In the genomic region with DNA sequence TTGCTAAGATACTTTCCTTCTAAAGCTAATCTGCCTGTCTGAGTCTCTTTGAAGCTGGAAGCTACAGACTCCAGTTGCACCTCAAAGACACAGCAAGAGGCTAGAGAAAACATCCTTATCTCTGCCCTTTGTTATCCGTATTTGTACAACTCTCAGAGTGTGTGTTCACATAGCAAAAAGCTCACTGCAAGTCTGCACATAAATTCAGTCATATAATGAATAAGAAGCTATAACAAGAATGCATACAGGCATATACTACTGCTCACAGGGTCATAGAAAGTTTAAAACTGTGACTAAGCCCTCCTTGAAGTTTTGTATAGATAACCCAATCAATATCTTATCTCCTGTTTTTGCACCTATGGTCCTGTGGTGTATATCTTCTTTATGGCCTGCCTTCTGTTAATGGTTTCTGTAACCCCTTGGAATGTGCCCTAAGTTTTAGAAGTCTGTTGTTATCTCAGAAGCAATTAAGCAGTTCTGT, we compare ENCODE assay signal across 28 mouse cellular contexts. TPM values are rescaled to one million over a fixed set of nuclear protein-coding genes. Genes with fewer than 3 reads are reported as not detected.
DNase-seq lines count a peak whose midpoint lies in the region; ATAC-seq and TF ChIP-seq lines count a peak whose summit lies in the region.
"Had no signal": no experiment of that assay in that cellular context is flagged by ENCODE, and none has a peak within 500 bp of the region (broad histone marks: within the 10 kb centered on the region; RNA-seq: fewer than 3 reads in every experiment).

No protein-coding gene starts in this region.

- no peak for TF ChIP-seq CTCF in heart, adult 2 months (IDR thresholded peaks at IDR 0.05)
- no peak for TF ChIP-seq CTCF in G1E (IDR thresholded peaks at IDR 0.05; ENCODE audit: low read depth, low read length)

- no peak overlapping the region for H3K4me2 ChIP-seq in intestine, embryonic 15.5 days (replicated peaks)
- no peak overlapping the region for H3K4me2 ChIP-seq in liver, embryonic 16.5 days (ENCODE audit: low read depth, low read length)
- H3K4me2 ChIP-seq: forebrain, embryonic 12.5 days; heart, embryonic 13.5 days; hindbrain, embryonic 14.5 days; lung, embryonic 14.5 days; midbrain, embryonic 11.5 days; neural tube, embryonic 13.5 days had no signal

- DNase-seq in heart, embryonic 10.5 days (ENCODE audit: low spot score) = peak; percentile 6
- DNase-seq in heart, adult 2 months = no peak
- no peak for DNase-seq in G1E (ENCODE audit: low spot score)
- no peak for DNase-seq in retina, postnatal 1 day
- no peak for DNase-seq in adrenal gland, postnatal 14 days
- DNase-seq in spleen, postnatal 10 days (ENCODE audit: low spot score in 2 of 2) = no peak
- DNase-seq: adrenal gland, postnatal 36 days; cerebellum, adult 18-20 months; cerebellum, postnatal 10 days; forebrain, postnatal 0 days; heart, postnatal 10 days; kidney, adult 8-10 months; kidney, postnatal 10 days; layer of hippocampus, postnatal 36 days; left cerebral cortex, postnatal 4 days; lung, embryonic 14.5 days; lung, postnatal 14 days; right cerebral cortex, postnatal 14 days; thymus, adult 2 months had no signal

- H3K27me3 ChIP-seq in heart, embryonic 10.5 days (ENCODE audit: insufficient read depth, poor library complexity, severe bottlenecking) = no peaks in the 10 kb centered on the region
- no peaks in the 10 kb centered on the region for H3K27me3 ChIP-seq in heart, adult 2 months (ENCODE audit: control insufficient read depth, insufficient read depth, low read length)
- H3K27me3 ChIP-seq in G1E (ENCODE audit: insufficient read depth, low read length) = no peaks in the 10 kb centered on the region
- no peaks in the 10 kb centered on the region for H3K27me3 ChIP-seq in intestine, embryonic 15.5 days (replicated peaks)
- H3K27me3 ChIP-seq in liver, embryonic 16.5 days (ENCODE audit: control insufficient read depth, insufficient read depth, low read depth, low read length) = no peaks in the 10 kb centered on the region
- H3K27me3 ChIP-seq: forebrain, embryonic 12.5 days; heart, embryonic 13.5 days; neural tube, embryonic 13.5 days had no signal

- WGBS in heart, embryonic 10.5 days = 0% methylated on average over 1 of the region's 1 CpGs
- 21% methylated on average over 1 of the region's 1 CpGs for WGBS in heart, adult 2 months
- WGBS in intestine, embryonic 15.5 days = 29% methylated on average over 1 of the region's 1 CpGs
- 17% methylated on average over 1 of the region's 1 CpGs for WGBS in liver, embryonic 16.5 days (ENCODE audit: insufficient replicate concordance)

- no peaks in the 10 kb centered on the region for H3K36me3 ChIP-seq in heart, embryonic 10.5 days
- peaks cover 12% of the 10 kb centered on the region for H3K36me3 ChIP-seq in heart, adult 2 months (ENCODE audit: control insufficient read depth, insufficient read depth, low read length)
- peaks cover 53% of the 10 kb centered on the region for H3K36me3 ChIP-seq in G1E (replicated peaks)
- no peaks in the 10 kb centered on the region for H3K36me3 ChIP-seq in intestine, embryonic 15.5 days
- no peaks in the 10 kb centered on the region for H3K36me3 ChIP-seq in liver, embryonic 16.5 days (ENCODE audit: control insufficient read depth, insufficient read depth)
- H3K36me3 ChIP-seq: forebrain, embryonic 12.5 days; heart, embryonic 13.5 days; neural tube, embryonic 13.5 days had no signal

- H3K4me3 ChIP-seq in heart, embryonic 10.5 days = no peak overlapping the region
- no peak overlapping the region for H3K4me3 ChIP-seq in heart, adult 2 months
- peak overlapping the region; percentile 45; the same call in 1 of the 2 replicates for H3K4me3 ChIP-seq in G1E (ENCODE audit: low read depth, low read length)
- H3K4me3 ChIP-seq in intestine, embryonic 15.5 days (replicated peaks) = no peak overlapping the region
- no peak overlapping the region for H3K4me3 ChIP-seq in liver, embryonic 16.5 days (ENCODE audit: low read depth, low read length)
- H3K4me3 ChIP-seq: forebrain, embryonic 12.5 days; heart, embryonic 13.5 days; myocyte; neural tube, embryonic 13.5 days had no signal

- TF ChIP-seq POLR2A in heart, adult 2 months (IDR thresholded peaks at IDR 0.05; ENCODE audit: insufficient read depth, low read depth, low read length) = no peak

- H3K4me1 ChIP-seq in heart, embryonic 10.5 days = peaks cover 40% of the 10 kb centered on the region
- H3K4me1 ChIP-seq in heart, adult 2 months (ENCODE audit: control insufficient read depth, insufficient read depth, low read length) = peaks cover 21% of the 10 kb centered on the region
- H3K4me1 ChIP-seq in G1E (ENCODE audit: insufficient read depth, low read depth, low read length) = peaks cover 89% of the 10 kb centered on the region
- H3K4me1 ChIP-seq in intestine, embryonic 15.5 days (replicated peaks) = peaks cover 12% of the 10 kb centered on the region
- H3K4me1 ChIP-seq in liver, embryonic 16.5 days (ENCODE audit: control insufficient read depth, low read depth, low read length) = peaks cover 13% of the 10 kb centered on the region
- H3K4me1 ChIP-seq: forebrain, embryonic 12.5 days had no signal

- H3K79me2 ChIP-seq in heart, adult 2 months (replicated peaks; ENCODE audit: control insufficient read depth, insufficient read depth, low read length) = peaks cover 4% of the 10 kb centered on the region

- no peak overlapping the region for H3K9ac ChIP-seq in heart, adult 2 months (ENCODE audit: low read depth, low read length)
- H3K9ac ChIP-seq in intestine, embryonic 15.5 days = no peak overlapping the region
- H3K9ac ChIP-seq in liver, embryonic 16.5 days (ENCODE audit: low read depth, low read length) = no peak overlapping the region
- H3K9ac ChIP-seq: forebrain, embryonic 12.5 days; forebrain, postnatal 0 days; heart, embryonic 13.5 days; hindbrain, embryonic 14.5 days; lung, embryonic 14.5 days; neural tube, embryonic 13.5 days had no signal

- peak; percentile 71 for ATAC-seq in G1E (ENCODE audit: extremely low read depth, insufficient number of reproducible peaks, low FRiP score, poor library complexity, severe bottlenecking)
- ATAC-seq in intestine, embryonic 15.5 days = peak; percentile 87
- ATAC-seq in liver, embryonic 16.5 days (ENCODE audit: low read depth) = peak; percentile 45
- ATAC-seq: forebrain, postnatal 0 days; midbrain, embryonic 16.5 days had no signal

- intact Hi-C loops in heart, adult 2 months (cut with DNase I) = loop anchor here (5.0 kb wide), 1 partner anchor 77 kb away; no protein-coding TSS in a partner anchor

- no peak for TF ChIP-seq EP300 in heart, adult 2 months (IDR thresholded peaks at IDR 0.05; ENCODE audit: insufficient read depth, low read depth, low read length)

- H3K27ac ChIP-seq in heart, embryonic 10.5 days = no peak overlapping the region
- no peak overlapping the region for H3K27ac ChIP-seq in heart, adult 2 months
- no peak overlapping the region for H3K27ac ChIP-seq in intestine, embryonic 15.5 days
- 0 out of 2 replicates have a peak overlapping the region, but pooled peaks have one; percentile 36 for H3K27ac ChIP-seq in liver, embryonic 16.5 days (ENCODE audit: low read length)
- H3K27ac ChIP-seq: forebrain, embryonic 12.5 days; heart, embryonic 13.5 days; hindbrain, embryonic 14.5 days; neural tube, embryonic 13.5 days had no signal

- H3K9me3 ChIP-seq in heart, embryonic 10.5 days = no peaks in the 10 kb centered on the region
- no peaks in the 10 kb centered on the region for H3K9me3 ChIP-seq in G1E (replicated peaks)
- H3K9me3 ChIP-seq in intestine, embryonic 15.5 days = no peaks in the 10 kb centered on the region
- no peaks in the 10 kb centered on the region for H3K9me3 ChIP-seq in liver, embryonic 16.5 days (replicated peaks; ENCODE audit: control insufficient read depth, low read length)
- H3K9me3 ChIP-seq: forebrain, embryonic 12.5 days; heart, embryonic 13.5 days; neural tube, embryonic 13.5 days had no signal

RNA-seq across cellular contexts. Expression of a gene that starts 35.7 kb away (rescaled TPM):
- polyA plus RNA-seq in heart, embryonic 10.5 days (2016; fragmentation: Nextera tagmentation; extraction: Ambion mirVana) = 8.8 and 14.4 TPM in 2 replicates
- total RNA-seq in heart, adult 2 months (2021) = 100 to 1,000 TPM; 151 to 173 TPM
- 27.9 and 62.9 TPM in 2 replicates for polyA plus RNA-seq in heart, adult 2 months (2012; rRNA removed)
- total RNA-seq in G1E (2014; fragmentation: Nextera tagmentation) (118 and 147 TPM in 2 replicates), G1E (2017) (62.0 and 73.3 TPM in 2 replicates)
- 6.0 and 6.1 TPM in 2 replicates for polyA plus RNA-seq in G1E (2012)
- polyA plus RNA-seq in intestine, embryonic 15.5 days (2015; fragmentation: Nextera tagmentation; extraction: Ambion mirVana) = 15.7 and 15.8 TPM in 2 replicates
- polyA plus RNA-seq in liver, embryonic 16.5 days (2015; fragmentation: Nextera tagmentation; extraction: Ambion mirVana) = 7.3 and 9.0 TPM in 2 replicates
- total RNA-seq in adrenal gland, postnatal 14 days (2021) = 29.6 and 32.2 TPM in 2 replicates

RNA-seq across cellular contexts. Expression of a gene that starts 35.7 kb away (rescaled TPM):
- 78.9 and 92.6 TPM in 2 replicates for polyA plus RNA-seq in heart, embryonic 10.5 days (2016; fragmentation: Nextera tagmentation; extraction: Ambion mirVana)
- 100 to 1,000 TPM in 1 of 2 experiments, 10 to 100 TPM in 1; 79.9 to 106 TPM for total RNA-seq in heart, adult 2 months (2021)
- 28.0 and 67.3 TPM in 2 replicates for polyA plus RNA-seq in heart, adult 2 months (2012; rRNA removed)
- total RNA-seq in G1E (2014; fragmentation: Nextera tagmentation) = 63.7 and 71.9 TPM in 2 replicates
- total RNA-seq in G1E (2017) = 29.5 and 31.0 TPM in 2 replicates
- polyA plus RNA-seq in G1E (2012) = 8.4 and 8.5 TPM in 2 replicates
- 67.4 and 70.6 TPM in 2 replicates for polyA plus RNA-seq in intestine, embryonic 15.5 days (2015; fragmentation: Nextera tagmentation; extraction: Ambion mirVana)
- polyA plus RNA-seq in liver, embryonic 16.5 days (2015; fragmentation: Nextera tagmentation; extraction: Ambion mirVana) = 22.1 and 23.0 TPM in 2 replicates
- 58.4 and 60.0 TPM in 2 replicates for total RNA-seq in adrenal gland, postnatal 14 days (2021)
